In the genomic region with DNA sequence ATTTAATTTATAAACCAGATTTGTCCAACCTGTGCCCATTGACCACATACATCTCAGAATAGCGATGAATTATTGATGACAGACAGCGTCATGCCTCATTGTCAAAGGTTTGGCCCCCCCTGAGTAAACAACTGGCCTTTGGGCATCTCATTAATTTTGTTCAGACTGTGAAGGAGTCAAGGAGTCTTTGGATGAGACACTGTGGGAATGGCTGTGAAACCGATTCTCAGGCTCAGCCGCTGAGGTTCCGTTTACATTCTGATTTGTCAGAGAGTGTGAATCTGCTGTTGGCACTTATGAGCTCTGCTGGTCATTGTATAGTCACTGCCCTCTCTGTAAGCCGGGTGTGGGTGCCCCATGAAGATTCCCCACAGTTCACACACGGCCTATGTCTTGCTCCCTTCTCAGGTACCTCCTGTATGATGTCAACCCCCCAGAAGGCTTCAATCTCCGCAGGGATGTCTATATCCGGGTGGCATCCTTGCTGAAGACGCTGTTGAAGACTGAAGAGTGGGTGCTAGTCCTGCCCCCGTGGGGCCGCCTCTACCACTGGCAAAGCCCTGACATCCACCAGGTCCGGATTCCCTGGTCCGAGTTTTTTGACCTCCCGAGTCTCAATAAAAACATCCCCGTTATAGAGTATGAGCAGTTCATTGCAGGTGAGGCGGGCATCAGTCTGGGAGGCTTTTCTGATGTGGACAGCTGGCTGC, we compare ENCODE assay signal across 10 mouse cellular contexts. TPM values are rescaled to one million over a fixed set of nuclear protein-coding genes. Genes with fewer than 3 reads are reported as not detected.
DNase-seq lines count a peak whose midpoint lies in the region; ATAC-seq lines count a peak whose summit lies in the region.
"Had no signal": no experiment of that assay in that cellular context is flagged by ENCODE, and none has a peak within 500 bp of the region (broad histone marks: within the 10 kb centered on the region; RNA-seq: fewer than 3 reads in every experiment).

No protein-coding gene starts in this region.

- 82% methylated on average over 17 of the region's 17 CpGs for WGBS in heart, embryonic 15.5 days
- WGBS in embryonic facial prominence, embryonic 13.5 days, result 86% methylated on average over 17 of the region's 17 CpGs
- WGBS in hindbrain, embryonic 15.5 days, result 82% methylated on average over 17 of the region's 17 CpGs
- WGBS in midbrain, embryonic 14.5 days, result 86% methylated on average over 17 of the region's 17 CpGs

- peak overlapping the region; percentile 69 for H3K4me3 ChIP-seq in heart, embryonic 15.5 days
- H3K4me3 ChIP-seq in embryonic facial prominence, embryonic 13.5 days, result peak overlapping the region; percentile 91
- peak overlapping the region; percentile 86 for H3K4me3 ChIP-seq in hindbrain, embryonic 15.5 days
- H3K4me3 ChIP-seq in midbrain, embryonic 14.5 days (replicated peaks; ENCODE audit: low read depth, low read length), result peak overlapping the region; percentile 83

- no peak for ATAC-seq in heart, embryonic 15.5 days (replicated peaks; ENCODE audit: insufficient number of reproducible peaks, insufficient read depth, low FRiP score, low read depth)
- no peak for ATAC-seq in embryonic facial prominence, embryonic 13.5 days (ENCODE audit: insufficient number of reproducible peaks, insufficient read depth, low FRiP score, low TSS enrichment, low read depth)
- ATAC-seq in hindbrain, embryonic 15.5 days (ENCODE audit: low FRiP score, low read depth), result no peak
- ATAC-seq in midbrain, embryonic 14.5 days (ENCODE audit: low FRiP score, low TSS enrichment), result no peak

- no peaks in the 10 kb centered on the region for H3K27me3 ChIP-seq in heart, embryonic 15.5 days
- H3K27me3 ChIP-seq in embryonic facial prominence, embryonic 13.5 days, result no peaks in the 10 kb centered on the region
- no peaks in the 10 kb centered on the region for H3K27me3 ChIP-seq in hindbrain, embryonic 15.5 days
- no peaks in the 10 kb centered on the region for H3K27me3 ChIP-seq in midbrain, embryonic 14.5 days (ENCODE audit: control insufficient read depth, insufficient read depth, low read length)

- no peak for DNase-seq in heart, adult 18-20 months
- DNase-seq in midbrain, embryonic 14.5 days, result no peak
- DNase-seq in left cerebral cortex, postnatal 36 days (ENCODE audit: low spot score in 2 of 2), result no peak
- no peak for DNase-seq in thymus, postnatal 36 days
- DNase-seq in urinary bladder, adult 2 months (ENCODE audit: low spot score), result no peak
- DNase-seq: cerebellum, adult 11 months; layer of hippocampus, adult 9-11 months had no signal

- no peak overlapping the region for H3K27ac ChIP-seq in heart, embryonic 15.5 days
- no peak overlapping the region for H3K27ac ChIP-seq in embryonic facial prominence, embryonic 13.5 days
- no peak overlapping the region for H3K27ac ChIP-seq in hindbrain, embryonic 15.5 days (replicated peaks)
- no peak overlapping the region for H3K27ac ChIP-seq in midbrain, embryonic 14.5 days (replicated peaks; ENCODE audit: low read depth, low read length)

- H3K4me2 ChIP-seq in heart, embryonic 15.5 days, result peak overlapping the region; percentile 73
- H3K4me2 ChIP-seq in embryonic facial prominence, embryonic 13.5 days, result peak overlapping the region; percentile 86
- peak overlapping the region; percentile 78 for H3K4me2 ChIP-seq in hindbrain, embryonic 15.5 days
- peak overlapping the region; percentile 89 for H3K4me2 ChIP-seq in midbrain, embryonic 14.5 days (ENCODE audit: low read length)

- H3K9me3 ChIP-seq in heart, embryonic 15.5 days (replicated peaks), result no peaks in the 10 kb centered on the region
- no peaks in the 10 kb centered on the region for H3K9me3 ChIP-seq in embryonic facial prominence, embryonic 13.5 days
- H3K9me3 ChIP-seq in hindbrain, embryonic 15.5 days, result no peaks in the 10 kb centered on the region
- no peaks in the 10 kb centered on the region for H3K9me3 ChIP-seq in midbrain, embryonic 14.5 days (ENCODE audit: control insufficient read depth, low read length)

- peaks cover 40% of the 10 kb centered on the region for H3K36me3 ChIP-seq in heart, embryonic 15.5 days
- peaks cover 48% of the 10 kb centered on the region for H3K36me3 ChIP-seq in embryonic facial prominence, embryonic 13.5 days
- peaks cover 29% of the 10 kb centered on the region for H3K36me3 ChIP-seq in hindbrain, embryonic 15.5 days
- peaks cover 42% of the 10 kb centered on the region for H3K36me3 ChIP-seq in midbrain, embryonic 14.5 days (ENCODE audit: control insufficient read depth, insufficient read depth, low read length)

- intact Hi-C loops in left cerebral cortex, postnatal 36 days (cut with DNase I), result no loop called here

- peaks cover 12% of the 10 kb centered on the region for H3K4me1 ChIP-seq in heart, embryonic 15.5 days (replicated peaks)
- H3K4me1 ChIP-seq in embryonic facial prominence, embryonic 13.5 days, result peaks cover 19% of the 10 kb centered on the region
- peaks cover 20% of the 10 kb centered on the region for H3K4me1 ChIP-seq in hindbrain, embryonic 15.5 days (replicated peaks)
- H3K4me1 ChIP-seq in midbrain, embryonic 14.5 days (ENCODE audit: control insufficient read depth, insufficient read depth, low read length), result 0 out of 2 replicates have a peak, but pooled peaks cover 10% of the 10 kb centered on the region

- peak overlapping the region; percentile 1; the same call in 1 of the 2 replicates for H3K9ac ChIP-seq in heart, embryonic 15.5 days
- peak overlapping the region; percentile 92 for H3K9ac ChIP-seq in embryonic facial prominence, embryonic 13.5 days
- peak overlapping the region; percentile 65 for H3K9ac ChIP-seq in hindbrain, embryonic 15.5 days
- H3K9ac ChIP-seq in midbrain, embryonic 14.5 days (replicated peaks; ENCODE audit: low read length), result peak overlapping the region; percentile 75; the same call in 1 of the 2 replicates

RNA-seq across cellular contexts. Expression of a gene that starts 1.3 kb away (rescaled TPM):
- 99.8 and 124 TPM in 2 replicates for polyA plus RNA-seq in heart, embryonic 15.5 days (2015; fragmentation: Nextera tagmentation; extraction: Ambion mirVana)
- 10 to 100 TPM; 42.2 to 42.9 TPM for total RNA-seq in heart, adult 18-20 months (2021)
- polyA plus RNA-seq in embryonic facial prominence, embryonic 13.5 days (2015; fragmentation: Nextera tagmentation; extraction: Ambion mirVana), result 132 and 134 TPM in 2 replicates
- 57.0 and 58.1 TPM in 2 replicates for polyA plus RNA-seq in hindbrain, embryonic 15.5 days (2015; fragmentation: Nextera tagmentation; extraction: Ambion mirVana)
- 43.4 and 52.0 TPM in 2 replicates for polyA plus RNA-seq in midbrain, embryonic 14.5 days (2014; fragmentation: Nextera tagmentation; extraction: Ambion mirVana)
- total RNA-seq in left cerebral cortex, postnatal 36 days (2021), result 10 to 100 TPM; 32.6 to 33.0 TPM
- polyA plus RNA-seq in urinary bladder, adult 2 months (2012; rRNA removed), result 70.0 and 73.7 TPM in 2 replicates

Comparison
In these comparisons a context has a peak if more than half of its experiments do, and no peak if none do; other contexts are left out.
1. H3K9ac ChIP-seq: peak in every context shown above with its lines; median percentile 92 in embryonic facial prominence, embryonic 13.5 days; 75 in midbrain, embryonic 14.5 days; 65 in hindbrain, embryonic 15.5 days; 1 in heart, embryonic 15.5 days.